Mouse (Mus musculus): ENCODE measurements around the gene Hist1h2ag. TPM values are rescaled to one million over a fixed set of nuclear protein-coding genes. Genes with fewer than 3 reads are reported as not detected.
A peak's percentile ranks its signal among the peaks of the same experiment; 100 is the strongest.

Gene Hist1h2ag
- total RNA-seq, 2 experiments from 2014 or later: 16.5 to 20.6 TPM

- no peak overlapping the region for H3K27ac ChIP-seq
- TF ChIP-seq CTCF (conservative IDR thresholded peaks at IDR 0.05): peak; percentile 42
- H3K4me3 ChIP-seq: no peak overlapping the region
- DNase-seq (ENCODE audit: low spot score in 2 of 2): peak; percentile 46 to 72
Observed at GRCm38 (mm10) chr13:22015479-22016450, 27.0 kb downstream of the Hist1h2ag start.

- Histone ChIP-seq H3K4me3 (no peak overlapping the region), H3K27ac (no peak overlapping the region)
- TF ChIP-seq CTCF (conservative IDR thresholded peaks at IDR 0.05): no peak
- DNase-seq (ENCODE audit: low spot score in 2 of 2): no peak
Observed at GRCm38 (mm10) chr13:22014411-22014845, 28.3 kb downstream of the Hist1h2ag start.

DNA sequence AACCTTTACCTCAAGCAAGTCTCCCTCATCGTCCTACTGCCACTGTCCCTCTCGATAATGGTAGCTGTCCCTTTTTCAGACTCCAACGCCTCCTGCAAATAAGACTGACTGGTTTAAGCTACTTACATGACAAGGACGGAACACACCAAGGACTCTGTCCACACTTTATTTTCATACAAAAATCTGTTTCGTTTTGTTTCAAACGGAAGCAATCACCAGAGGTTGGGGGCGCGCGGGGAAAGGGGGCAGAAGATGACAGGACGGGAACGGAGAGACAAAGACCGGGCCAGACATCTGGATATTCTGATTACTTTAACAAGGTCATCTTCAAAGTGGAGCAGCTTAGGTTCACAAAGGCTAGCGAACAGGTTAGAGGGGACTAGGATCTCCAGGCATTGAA lies 29.0 kb downstream of the Hist1h2ag start:
- no peak overlapping the region for H3K27ac ChIP-seq
- TF ChIP-seq CTCF (conservative IDR thresholded peaks at IDR 0.05): no peak

GRCm38 (mm10) chr13:22009642-22010041 lies 33.1 kb downstream of the Hist1h2ag start, which contains the start of gene Prss16:
Gene Prss16 (minus strand): TSS chr13:22009742.
- H3K27ac ChIP-seq: no peak within 1 kb of the TSS
- no peak for TF ChIP-seq CTCF (conservative IDR thresholded peaks at IDR 0.05)
- H3K4me3 ChIP-seq: no peak within 1 kb of the TSS
- DNase-seq (ENCODE audit: low spot score in 2 of 2): no peak

More for the DNA sequence above, 29.0 kb downstream of the Hist1h2ag start:
- no peak overlapping the region for H3K4me3 ChIP-seq
- DNase-seq (ENCODE audit: low spot score in 2 of 2): no peak

GRCm38 (mm10) chr13:22008707-22009106 lies 34.0 kb downstream of the Hist1h2ag start:
- H3K27ac ChIP-seq: no peak overlapping the region
- no peak for TF ChIP-seq CTCF (conservative IDR thresholded peaks at IDR 0.05)
- DNase-seq (ENCODE audit: low spot score in 2 of 2): no peak
- H3K4me3 ChIP-seq: no peak overlapping the region

DNA sequence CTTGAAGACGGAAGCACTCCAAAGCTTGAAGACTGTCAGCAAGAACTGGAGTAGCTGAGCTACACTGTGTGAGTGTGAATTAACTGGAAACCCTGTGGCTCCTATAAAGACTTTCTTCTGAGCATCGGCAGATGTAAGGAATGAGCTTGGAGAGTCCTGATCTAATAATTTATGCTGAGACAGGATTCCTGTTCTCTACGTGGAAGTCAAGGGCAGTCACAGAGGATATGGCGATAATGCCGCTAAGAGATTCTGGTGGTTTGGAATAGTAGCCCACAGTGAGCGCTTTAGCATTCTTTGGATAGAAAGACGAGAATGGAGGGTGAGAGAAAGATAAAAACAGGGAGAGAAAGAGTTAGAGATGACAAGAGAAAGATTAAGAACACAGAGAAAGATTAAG lies 34.9 kb downstream of the Hist1h2ag start:
- no peak for TF ChIP-seq CTCF (conservative IDR thresholded peaks at IDR 0.05)
- Histone ChIP-seq H3K4me3 (no peak overlapping the region), H3K27ac (no peak overlapping the region)
- DNase-seq (ENCODE audit: low spot score in 2 of 2): no peak

DNA sequence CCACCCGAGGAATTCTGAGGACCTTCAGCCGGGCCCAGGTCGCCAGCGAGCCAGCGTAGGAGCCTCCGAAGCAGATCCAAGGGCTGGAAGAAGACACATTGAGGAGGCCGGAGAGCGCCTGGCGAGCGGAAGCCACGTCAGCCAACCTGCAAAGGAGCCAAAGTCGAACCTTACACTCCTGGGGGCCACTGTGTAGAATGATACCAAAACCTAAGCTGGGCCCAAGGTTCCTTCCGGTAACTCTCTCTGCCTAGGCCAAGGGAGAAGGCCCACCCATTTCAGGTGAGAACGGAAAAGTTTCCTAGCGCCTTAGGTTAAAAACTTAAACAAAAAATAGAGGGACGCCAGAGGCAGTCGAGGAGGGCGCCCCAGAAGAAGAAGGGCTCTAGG lies 35.6 kb downstream of the Hist1h2ag start:
- DNase-seq (ENCODE audit: low spot score in 2 of 2): no peak
- H3K27ac ChIP-seq: no peak overlapping the region
- H3K4me3 ChIP-seq: peak overlapping the region; percentile 41; the same call in 1 of the 2 replicates
- no peak for TF ChIP-seq CTCF (conservative IDR thresholded peaks at IDR 0.05)

GRCm38 (mm10) chr13:22006334-22007120 lies 36.2 kb downstream of the Hist1h2ag start:
- Histone ChIP-seq H3K4me3 (peak overlapping the region; percentile 41), H3K27ac (no peak overlapping the region)
- TF ChIP-seq CTCF (conservative IDR thresholded peaks at IDR 0.05): no peak
- DNase-seq (ENCODE audit: low spot score in 2 of 2): no peak

- H3K4me3 ChIP-seq: peak overlapping the region; percentile 41
- no peak overlapping the region for H3K27ac ChIP-seq
- TF ChIP-seq CTCF (conservative IDR thresholded peaks at IDR 0.05): no peak
- DNase-seq (ENCODE audit: low spot score in 2 of 2): no peak
Observed at GRCm38 (mm10) chr13:22005605-22006333, 37.0 kb downstream of the Hist1h2ag start.

DNA sequence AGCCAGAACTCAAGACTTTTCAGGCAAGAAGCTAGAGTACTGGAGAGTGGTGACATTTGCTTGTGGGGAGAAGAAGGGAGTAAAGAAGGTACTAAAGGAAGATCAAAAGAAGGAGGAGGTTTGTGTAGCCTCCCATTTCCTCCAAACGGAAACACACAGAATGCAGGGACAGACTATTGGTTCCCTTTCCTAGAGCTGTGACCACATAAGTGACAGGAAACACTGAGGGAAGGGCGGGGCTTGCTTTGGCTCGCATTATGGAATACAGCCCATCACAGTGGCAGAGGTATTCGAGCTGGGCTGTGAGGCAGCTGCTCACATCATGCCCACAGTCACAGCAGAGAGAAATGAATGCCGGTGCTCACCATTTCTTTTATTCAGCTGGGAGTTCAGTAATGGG lies 40.9 kb downstream of the Hist1h2ag start:
- Histone ChIP-seq H3K27ac (no peak overlapping the region), H3K4me3 (no peak overlapping the region)
- TF ChIP-seq CTCF (conservative IDR thresholded peaks at IDR 0.05): no peak
- DNase-seq (ENCODE audit: low spot score in 2 of 2): no peak

DNA sequence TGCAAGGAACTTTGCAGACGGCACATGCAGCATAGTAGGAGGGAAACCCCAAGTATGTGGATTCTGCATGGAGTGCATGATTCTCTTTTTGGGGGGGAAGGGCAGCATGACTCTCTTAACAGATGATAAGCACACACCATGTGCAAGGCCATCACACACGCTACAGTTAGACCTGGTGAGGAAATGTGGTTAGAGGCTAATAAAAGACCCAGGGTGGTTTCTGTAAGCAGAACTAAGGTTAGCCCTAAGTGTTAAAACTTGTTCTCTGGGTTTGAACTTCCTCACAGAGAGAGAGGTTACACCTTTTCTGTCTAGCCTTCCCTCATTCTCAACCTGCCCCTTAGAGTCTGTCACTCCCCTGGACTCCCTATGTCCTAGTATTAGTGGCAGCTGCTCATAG lies 41.4 kb downstream of the Hist1h2ag start:
- H3K4me3 ChIP-seq: no peak overlapping the region
- TF ChIP-seq CTCF (conservative IDR thresholded peaks at IDR 0.05): no peak

GRCm38 (mm10) chr13:21999147-21999546 lies 43.6 kb downstream of the Hist1h2ag start:
- Histone ChIP-seq H3K4me3 (no peak overlapping the region), H3K27ac (no peak overlapping the region)
- DNase-seq (ENCODE audit: low spot score in 2 of 2): no peak
- TF ChIP-seq CTCF (conservative IDR thresholded peaks at IDR 0.05): no peak

More for the DNA sequence above, 41.4 kb downstream of the Hist1h2ag start:
- no peak for DNase-seq (ENCODE audit: low spot score in 2 of 2)
- no peak overlapping the region for H3K27ac ChIP-seq

All from layer of hippocampus, adult 2 months (tissue).